22 mouse cellular contexts compared by ENCODE assay signal in the genomic region with DNA sequence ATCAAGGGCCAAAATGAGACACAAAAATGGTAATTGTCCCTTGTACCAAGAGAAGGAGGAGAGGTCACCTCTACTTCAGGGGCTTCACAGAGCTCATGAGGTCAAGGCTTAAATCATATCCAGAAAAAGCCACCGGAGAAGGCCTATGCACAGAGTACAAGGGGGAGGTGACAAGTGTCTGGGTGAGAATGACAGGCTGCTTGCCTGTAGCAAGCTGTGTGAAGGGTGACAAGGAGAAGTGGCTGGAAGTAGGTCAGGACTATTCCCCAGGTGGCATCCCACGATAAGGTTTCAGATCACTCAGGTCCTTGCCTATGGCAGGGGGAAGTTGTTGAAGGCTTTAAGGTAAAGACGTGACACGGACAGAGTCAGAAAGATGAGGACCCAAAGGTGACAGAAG. TPM values are rescaled to one million over a fixed set of nuclear protein-coding genes. Genes with fewer than 3 reads are reported as not detected.
DNase-seq lines count a peak whose midpoint lies in the region; ATAC-seq and TF ChIP-seq lines count a peak whose summit lies in the region.
"Had no signal": no experiment of that assay in that cellular context is flagged by ENCODE, and none has a peak within 500 bp of the region (broad histone marks: within the 10 kb centered on the region; RNA-seq: fewer than 3 reads in every experiment).

No protein-coding gene starts in this region.

- H3K4me3 ChIP-seq in gastrocnemius, adult 2 months: no peak overlapping the region
- H3K4me3 ChIP-seq in liver, embryonic 12.5 days: no peak overlapping the region
- H3K4me3 ChIP-seq in left cerebral cortex, adult 2 months: no peak overlapping the region
- H3K4me3 ChIP-seq in limb, embryonic 10.5 days: no peak overlapping the region
- H3K4me3 ChIP-seq: embryonic facial prominence, embryonic 10.5 days; erythroblast, embryonic 14.5 days; forebrain, embryonic 15.5 days; limb, embryonic 15.5 days; midbrain, embryonic 10.5 days; neural tube, embryonic 12.5 days had no signal

- 48% methylated on average over 4 of the region's 4 CpGs for WGBS in liver, embryonic 12.5 days (ENCODE audit: insufficient replicate concordance)
- 92% methylated on average over 4 of the region's 4 CpGs for WGBS in limb, embryonic 10.5 days

- H3K27me3 ChIP-seq in liver, embryonic 12.5 days (replicated peaks): no peaks in the 10 kb centered on the region
- H3K27me3 ChIP-seq in limb, embryonic 10.5 days (ENCODE audit: low read depth, poor library complexity, severe bottlenecking): no peaks in the 10 kb centered on the region
- H3K27me3 ChIP-seq: forebrain, embryonic 15.5 days; limb, embryonic 15.5 days; neural tube, embryonic 12.5 days had no signal

- peaks cover 80% of the 10 kb centered on the region for H3K4me1 ChIP-seq in liver, embryonic 12.5 days
- no peaks in the 10 kb centered on the region; the same call in 1 of the 2 replicates for H3K4me1 ChIP-seq in limb, embryonic 10.5 days
- H3K4me1 ChIP-seq: forebrain, embryonic 15.5 days; limb, embryonic 15.5 days; neural tube, embryonic 12.5 days had no signal

- H3K4me2 ChIP-seq in liver, embryonic 12.5 days: peak overlapping the region; percentile 24; the same call in 1 of the 2 replicates
- H3K4me2 ChIP-seq: forebrain, embryonic 15.5 days; limb, embryonic 15.5 days; neural tube, embryonic 12.5 days had no signal

- no peak overlapping the region for H3K9ac ChIP-seq in liver, embryonic 12.5 days
- H3K9ac ChIP-seq: forebrain, embryonic 15.5 days; limb, embryonic 15.5 days; neural tube, embryonic 12.5 days had no signal

- peak; percentile 41 for DNase-seq in gastrocnemius, adult 2 months
- no peak for DNase-seq in gastrocnemius, postnatal 10 days
- peak; percentile 14 for DNase-seq in thymus, postnatal 14 days
- DNase-seq in thymus, postnatal 10 days (ENCODE audit: low spot score in 2 of 2): no peak
- DNase-seq in left cerebral cortex, adult 2 months (ENCODE audit: extremely low spot score in 1 of 2, low spot score in 2 of 2): no peak
- no peak for DNase-seq in adrenal gland, postnatal 10 days
- no peak for DNase-seq in limb, embryonic 10.5 days (ENCODE audit: low spot score)
- DNase-seq: cerebellum, adult 2 months; kidney, postnatal 25 days; lung, postnatal 10 days; right cerebral cortex, postnatal 4 days had no signal

- H3K27ac ChIP-seq in gastrocnemius, adult 2 months: peak overlapping the region; percentile 75
- peak overlapping the region; percentile 32; the same call in 1 of the 2 replicates for H3K27ac ChIP-seq in liver, embryonic 12.5 days
- H3K27ac ChIP-seq in left cerebral cortex, adult 2 months: no peak overlapping the region
- H3K27ac ChIP-seq in limb, embryonic 10.5 days: no peak overlapping the region
- H3K27ac ChIP-seq: embryonic facial prominence, embryonic 10.5 days; forebrain, embryonic 15.5 days; limb, embryonic 15.5 days; midbrain, embryonic 10.5 days; neural tube, embryonic 12.5 days had no signal

- intact Hi-C loops in gastrocnemius, adult 2 months (cut with DNase I): no loop called here
- intact Hi-C loops in left cerebral cortex, adult 2 months (cut with DNase I): no loop called here

- H3K9me3 ChIP-seq in liver, embryonic 12.5 days (replicated peaks): no peaks in the 10 kb centered on the region
- H3K9me3 ChIP-seq in limb, embryonic 10.5 days (replicated peaks): no peaks in the 10 kb centered on the region
- H3K9me3 ChIP-seq: embryonic facial prominence, embryonic 10.5 days; forebrain, embryonic 15.5 days; G1E; limb, embryonic 15.5 days; midbrain, embryonic 10.5 days; neural tube, embryonic 12.5 days had no signal

- peak; percentile 77 for ATAC-seq in liver, embryonic 12.5 days
- ATAC-seq: CD4-positive, CD25-positive, alpha-beta regulatory T cell, adult 4 months; forebrain, embryonic 15.5 days; hindbrain, embryonic 16.5 days; intestine, postnatal 0 days had no signal

- H3K36me3 ChIP-seq in liver, embryonic 12.5 days: peaks cover 91% of the 10 kb centered on the region
- peaks cover 44% of the 10 kb centered on the region for H3K36me3 ChIP-seq in limb, embryonic 10.5 days
- H3K36me3 ChIP-seq: forebrain, embryonic 15.5 days had no signal

- TF ChIP-seq CTCF in gastrocnemius, adult 2 months (IDR thresholded peaks at IDR 0.05): no peak
- TF ChIP-seq CTCF in left cerebral cortex, adult 2 months (IDR thresholded peaks at IDR 0.05): no peak

RNA-seq across cellular contexts. Expression of a gene that starts 33.8 kb away (rescaled TPM):
- total RNA-seq in gastrocnemius, adult 2 months (2021): 10 to 100 TPM; 30.5 to 42.2 TPM
- 10 to 100 TPM; 52.0 to 58.6 TPM for total RNA-seq in gastrocnemius, postnatal 10 days (2021)
- 39.6 and 40.0 TPM in 2 replicates for polyA plus RNA-seq in liver, embryonic 12.5 days (2016; fragmentation: Nextera tagmentation; extraction: Ambion mirVana)
- total RNA-seq in left cerebral cortex, adult 2 months (2021): 1 to 10 TPM; 5.0 to 8.2 TPM
- total RNA-seq in adrenal gland, postnatal 10 days (2021): 10 to 100 TPM; 73.7 to 83.0 TPM
- polyA plus RNA-seq in limb, embryonic 10.5 days (2016; fragmentation: Nextera tagmentation; extraction: Ambion mirVana): 23.6 and 29.9 TPM in 2 replicates

Comparison
In these comparisons a context has a peak if more than half of its experiments do, and no peak if none do; other contexts are left out.
1. DNase-seq: peak in gastrocnemius, adult 2 months (single experiment) and thymus, postnatal 14 days (single experiment); none in gastrocnemius, postnatal 10 days (single experiment), thymus, postnatal 10 days (0 of 2), left cerebral cortex, adult 2 months (0 of 2), adrenal gland, postnatal 10 days (single experiment) and limb, embryonic 10.5 days (single experiment).
2. H3K27ac ChIP-seq: peak in gastrocnemius, adult 2 months (single experiment) and liver, embryonic 12.5 days (single experiment); none in left cerebral cortex, adult 2 months (single experiment) and limb, embryonic 10.5 days (single experiment).